Mouse (Mus musculus) intestine, postnatal 0 days (tissue): ENCODE measurements at regions not wholly inside any gene's neighbourhood (a gene's known extent, or its start where the extent isn't known, plus 50 kb on each side); places are given as distances from the start of the nearest gene placed in this dataset.

ENCODE experiments used
- ATAC-seq: fragments of 200-750 bp; cut with Nextera tagmentation; 2 replicates; pipeline ENCODE4 v1.8.0; 2017; ENCODE audit warnings: mild to moderate bottlenecking, moderate TSS enrichment, moderate library complexity
- H3K27ac ChIP-seq: fragments of 300-500 bp; sonication (generic); 2 replicates; pipeline ENCODE4 v1.5.1; 2014; ENCODE audit warnings: mild to moderate bottlenecking, low read depth, low read length, moderate library complexity
- H3K27me3 ChIP-seq: fragments of 300-500 bp; sonication (generic); replicated peaks from 2 replicates; pipeline ENCODE4 v1.6.1; 2014; ENCODE audit warnings: low read length, mixed read lengths; ENCODE audit not compliant: control insufficient read depth, insufficient read depth
- H3K36me3 ChIP-seq: fragments of 300-500 bp; sonication (generic); 2 replicates; pipeline ENCODE4 v1.6.1; 2014; ENCODE audit warnings: mild to moderate bottlenecking, moderate library complexity; ENCODE audit not compliant: control insufficient read depth, insufficient read depth
- H3K4me1 ChIP-seq: fragments of 300-500 bp; sonication (generic); replicated peaks from 2 replicates; pipeline ENCODE4 v1.6.1; 2014; ENCODE audit warnings: antibody characterized with exemption, low read length, mixed read lengths; ENCODE audit not compliant: control insufficient read depth, insufficient read depth
- H3K4me2 ChIP-seq: fragments of 300-500 bp; sonication (generic); replicated peaks from 2 replicates; pipeline ENCODE4 v1.6.1; 2014; ENCODE audit warnings: low read depth, mild to moderate bottlenecking, moderate library complexity
- H3K4me3 ChIP-seq: fragments of 300-500 bp; sonication (generic); 2 replicates; pipeline ENCODE4 v1.5.1; 2014; ENCODE audit warnings: low read depth, low read length
- H3K9ac ChIP-seq: fragments of 300-500 bp; sonication (generic); 2 replicates; pipeline ENCODE4 v1.6.1; 2014; ENCODE audit warnings: mild to moderate bottlenecking, low read depth, low read length
- H3K9me3 ChIP-seq: fragments of 300-500 bp; sonication (generic); 2 replicates; pipeline ENCODE4 v1.6.1; 2016; ENCODE audit warnings: mixed run types; ENCODE audit not compliant: control insufficient read depth
- CTCF ChIP-seq: sonication (generic); IDR thresholded peaks from 2 replicates; pipeline ENCODE4 v1.5.1; 2016; ENCODE audit warnings: low read depth, mild to moderate bottlenecking, control low read depth, antibody characterized with exemption, moderate library complexity
- WGBS: fragments of 180-500 bp; shearing (Covaris S2); extraction: QIAGEN DNeasy Blood & Tissue Kit; methylation state at CpG from one replicate; pipeline ENCODE4 v1.1.7; 2014; 5-methylcytosine and 5-hydroxymethylcytosine counted together

GRCm38 (mm10) chr16:58110452-58110851 lies 297.8 kb upstream of the Dcbld2 start:
- no peaks in the 10 kb centered on the region for H3K36me3 ChIP-seq
- H3K4me3 ChIP-seq = no peak overlapping the region
- H3K9me3 ChIP-seq = no peaks in the 10 kb centered on the region
- no peak overlapping the region for H3K27ac ChIP-seq
- no peak overlapping the region for H3K4me2 ChIP-seq
- no peak for TF ChIP-seq CTCF
- no peak overlapping the region for H3K9ac ChIP-seq
- H3K27me3 ChIP-seq = no peaks in the 10 kb centered on the region
- no peak for ATAC-seq
- 79% methylated on average over 1 of the region's 1 CpGs for WGBS
- H3K4me1 ChIP-seq = no peaks in the 10 kb centered on the region

- Histone ChIP-seq H3K27ac (no peak overlapping the region), H3K4me2 (no peak overlapping the region), H3K9me3 (no peaks in the 10 kb centered on the region), H3K4me1 (no peaks in the 10 kb centered on the region), H3K4me3 (no peak overlapping the region), H3K36me3 (no peaks in the 10 kb centered on the region), H3K27me3 (no peaks in the 10 kb centered on the region), H3K9ac (no peak overlapping the region)
- ATAC-seq = no peak
- TF ChIP-seq CTCF = no peak
- WGBS = 61% methylated on average over 1 of the region's 1 CpGs
These were observed 282.2 kb upstream of the Dcbld2 start for GRCm38 (mm10) chr16:58126086-58126485.

- Histone ChIP-seq H3K9ac (no peak overlapping the region), H3K4me3 (no peak overlapping the region), H3K4me1 (no peaks in the 10 kb centered on the region), H3K27ac (no peak overlapping the region), H3K36me3 (no peaks in the 10 kb centered on the region), H3K27me3 (no peaks in the 10 kb centered on the region), H3K4me2 (no peak overlapping the region), H3K9me3 (no peaks in the 10 kb centered on the region)
- TF ChIP-seq CTCF = no peak
- no peak for ATAC-seq
- WGBS = 85% methylated on average over 12 of the region's 12 CpGs
These were observed 271.9 kb upstream of the Dcbld2 start for GRCm38 (mm10) chr16:58136144-58136905.

- no peak overlapping the region for H3K4me3 ChIP-seq
- H3K4me1 ChIP-seq = no peaks in the 10 kb centered on the region
- H3K36me3 ChIP-seq = no peaks in the 10 kb centered on the region
- no peak overlapping the region for H3K4me2 ChIP-seq
- WGBS = 83% methylated on average over 7 of the region's 7 CpGs
- no peak overlapping the region for H3K27ac ChIP-seq
- H3K27me3 ChIP-seq = no peaks in the 10 kb centered on the region
- H3K9me3 ChIP-seq = no peaks in the 10 kb centered on the region
- no peak for TF ChIP-seq CTCF
- H3K9ac ChIP-seq = no peak overlapping the region
- no peak for ATAC-seq
These were observed 271.3 kb upstream of the Dcbld2 start for GRCm38 (mm10) chr16:58136979-58137378.

GRCm38 (mm10) chr16:58137728-58138279 lies 270.4 kb upstream of the Dcbld2 start:
- no peak for ATAC-seq
- Histone ChIP-seq H3K9ac (no peak overlapping the region), H3K4me2 (no peak overlapping the region), H3K27ac (no peak overlapping the region), H3K4me3 (no peak overlapping the region), H3K9me3 (no peaks in the 10 kb centered on the region), H3K27me3 (no peaks in the 10 kb centered on the region), H3K4me1 (no peaks in the 10 kb centered on the region), H3K36me3 (no peaks in the 10 kb centered on the region)
- WGBS = 63% methylated on average over 4 of the region's 4 CpGs
- no peak for TF ChIP-seq CTCF

GRCm38 (mm10) chr16:58146479-58146878 lies 261.8 kb upstream of the Dcbld2 start:
- H3K36me3 ChIP-seq = no peaks in the 10 kb centered on the region
- no peak for TF ChIP-seq CTCF
- no peak overlapping the region for H3K27ac ChIP-seq
- H3K27me3 ChIP-seq = no peaks in the 10 kb centered on the region
- no peak overlapping the region for H3K4me3 ChIP-seq
- no peak overlapping the region for H3K9ac ChIP-seq
- no peak overlapping the region for H3K4me2 ChIP-seq
- no peaks in the 10 kb centered on the region for H3K4me1 ChIP-seq
- H3K9me3 ChIP-seq = no peaks in the 10 kb centered on the region
- WGBS = 52% methylated on average over 6 of the region's 6 CpGs
- ATAC-seq = no peak
